Mouse (Mus musculus): ENCODE results near the gene Mansc1.

- TF ChIP-seq CTCF (IDR thresholded peaks at IDR 0.05; ENCODE audit: low read depth, low read length) (no peak), GATA1 (IDR thresholded peaks at IDR 0.05; ENCODE audit: borderline replicate concordance, low read length) (no peak)
These were observed 72.7 kb downstream of the Mansc1 start for GRCm38 (mm10) chr6:134559635-134560034.
